Mouse (Mus musculus) E14TG2a.4 (cell line): ENCODE results near the gene Sh3bp5.

Source experiments
- H3K27me3 ChIP-seq: 2 replicates; pipeline ENCODE4 v1.6.1; 2014; ENCODE audit warnings: low read length, control low read depth; ENCODE audit not compliant: insufficient read depth
- H3K36me3 ChIP-seq: 2 replicates; pipeline ENCODE4 v1.6.1; 2014; ENCODE audit warnings: low read length, control low read depth; ENCODE audit not compliant: insufficient read depth
- H3K4me1 ChIP-seq: replicated peaks from 2 replicates; pipeline ENCODE4 v1.6.1; 2014; ENCODE audit warnings: low read depth, low read length, control low read depth
- H3K4me3 ChIP-seq: replicated peaks from 2 replicates; pipeline ENCODE4 v1.5.1; 2014; ENCODE audit warnings: mild to moderate bottlenecking, low read length
- H3K9me3 ChIP-seq: 2 replicates; pipeline ENCODE4 v1.6.1; 2014; ENCODE audit warnings: low read length, control low read depth
- CTCF ChIP-seq: conservative IDR thresholded peaks from 2 replicates; pipeline ENCODE4 v1.5.1; 2014; ENCODE audit warnings: low read length
- NANOG ChIP-seq: IDR thresholded peaks from 2 replicates; pipeline ENCODE4 v1.6.1; 2014; ENCODE audit warnings: borderline replicate concordance, low read length, mixed read lengths
- POU5F1 ChIP-seq: IDR thresholded peaks from 2 replicates; pipeline ENCODE4 v1.6.1; 2014; ENCODE audit warnings: low read length, borderline replicate concordance

Gene Sh3bp5

GRCm38 (mm10) chr14:31313192-31313591, 122.7 kb downstream of the Sh3bp5 start:
- TF ChIP-seq POU5F1: no peak
- TF ChIP-seq CTCF: no peak
- no peak for TF ChIP-seq NANOG
- peaks cover under 1% of the 10 kb centered on the region for H3K27me3 ChIP-seq
- peaks cover 5% of the 10 kb centered on the region; the same call in 1 of the 2 replicates for H3K4me1 ChIP-seq
- no peaks in the 10 kb centered on the region for H3K9me3 ChIP-seq
- no peaks in the 10 kb centered on the region for H3K36me3 ChIP-seq
- no peak overlapping the region for H3K4me3 ChIP-seq
